Comparison of ENCODE assay signal across 23 mouse cellular contexts in genomic region chr12:31282241-31282640, GRCm38 (mm10). TPM values are rescaled to one million over a fixed set of nuclear protein-coding genes. Genes with fewer than 3 reads are reported as not detected.
DNase-seq lines count a peak whose midpoint lies in the region; ATAC-seq and TF ChIP-seq lines count a peak whose summit lies in the region.
"Had no signal": no experiment of that assay in that cellular context is flagged by ENCODE, and none has a peak within 500 bp of the region (broad histone marks: within the 10 kb centered on the region; RNA-seq: fewer than 3 reads in every experiment).

No protein-coding gene starts in this region.

- TF ChIP-seq POLR2A in kidney, adult 2 months (IDR thresholded peaks at IDR 0.05; ENCODE audit: low read depth, low read length): no peak

- H3K27me3 ChIP-seq in kidney, adult 2 months (replicated peaks; ENCODE audit: control insufficient read depth, insufficient read depth, low read length): no peaks in the 10 kb centered on the region
- no peaks in the 10 kb centered on the region for H3K27me3 ChIP-seq in kidney, embryonic 16.5 days (ENCODE audit: insufficient read depth, low read length)
- H3K27me3 ChIP-seq in midbrain, embryonic 11.5 days (ENCODE audit: control insufficient read depth, insufficient read depth, low read length): no peaks in the 10 kb centered on the region
- H3K27me3 ChIP-seq in midbrain, embryonic 14.5 days (ENCODE audit: control insufficient read depth, insufficient read depth, low read length): no peaks in the 10 kb centered on the region
- H3K27me3 ChIP-seq: forebrain, embryonic 13.5 days; heart, embryonic 12.5 days; hindbrain, embryonic 12.5 days had no signal

- no peak overlapping the region for H3K4me3 ChIP-seq in kidney, adult 2 months (ENCODE audit: insufficient read depth, low read depth, low read length)
- H3K4me3 ChIP-seq in kidney, embryonic 16.5 days (ENCODE audit: low read length): no peak overlapping the region
- H3K4me3 ChIP-seq in midbrain, embryonic 11.5 days (ENCODE audit: low read depth, low read length): no peak overlapping the region
- no peak overlapping the region for H3K4me3 ChIP-seq in midbrain, embryonic 14.5 days (replicated peaks; ENCODE audit: low read depth, low read length)
- H3K4me3 ChIP-seq: embryonic facial prominence, embryonic 10.5 days; forebrain, embryonic 13.5 days; heart, adult 2 months; heart, embryonic 12.5 days; hindbrain, embryonic 12.5 days had no signal

- H3K9ac ChIP-seq in kidney, embryonic 16.5 days (replicated peaks; ENCODE audit: low read length): no peak overlapping the region
- no peak overlapping the region for H3K9ac ChIP-seq in midbrain, embryonic 11.5 days (ENCODE audit: low read length)
- H3K9ac ChIP-seq in midbrain, embryonic 14.5 days (replicated peaks; ENCODE audit: low read length): no peak overlapping the region
- H3K9ac ChIP-seq: forebrain, embryonic 13.5 days; forebrain, postnatal 0 days; heart, embryonic 12.5 days; hindbrain, embryonic 12.5 days had no signal

- 48% methylated on average over 5 of the region's 5 CpGs for WGBS in kidney, adult 2 months
- 74% methylated on average over 5 of the region's 5 CpGs for WGBS in kidney, embryonic 16.5 days
- WGBS in midbrain, embryonic 11.5 days: 84% methylated on average over 5 of the region's 5 CpGs
- 89% methylated on average over 5 of the region's 5 CpGs for WGBS in midbrain, embryonic 14.5 days

- TF ChIP-seq CTCF in kidney, adult 2 months (conservative IDR thresholded peaks at IDR 0.05; ENCODE audit: insufficient read depth, insufficient read length, low read depth, low read length): no peak

- peaks cover 9% of the 10 kb centered on the region for H3K36me3 ChIP-seq in kidney, adult 2 months (ENCODE audit: control insufficient read depth, insufficient read depth, low read length)
- H3K36me3 ChIP-seq in kidney, embryonic 16.5 days (ENCODE audit: insufficient read depth, low read length): peaks cover 85% of the 10 kb centered on the region
- H3K36me3 ChIP-seq in midbrain, embryonic 11.5 days (ENCODE audit: control insufficient read depth, insufficient read depth, low read length): no peaks in the 10 kb centered on the region
- H3K36me3 ChIP-seq in midbrain, embryonic 14.5 days (ENCODE audit: control insufficient read depth, insufficient read depth, low read length): no peaks in the 10 kb centered on the region

- ATAC-seq in kidney, embryonic 16.5 days (ENCODE audit: low FRiP score, low TSS enrichment): no peak
- no peak for ATAC-seq in midbrain, embryonic 11.5 days (ENCODE audit: low FRiP score)
- no peak for ATAC-seq in midbrain, embryonic 14.5 days (ENCODE audit: low FRiP score, low TSS enrichment)
- ATAC-seq: forebrain, embryonic 13.5 days; forebrain, postnatal 0 days; hindbrain, embryonic 16.5 days; inflammation-experienced regulatory T-cells, adult 6 months had no signal

- peak; percentile 39 to 51 for DNase-seq in adrenal gland, postnatal 36 days
- DNase-seq in adrenal gland, postnatal 25 days: no peak
- peak; percentile 82 for DNase-seq in kidney, adult 2 months
- peak; percentile 67 for DNase-seq in midbrain, embryonic 11.5 days (ENCODE audit: low spot score, missing footprints)
- DNase-seq in midbrain, embryonic 14.5 days: no peak
- DNase-seq: cerebellum, adult 2 months; cerebellum, postnatal 10 days; forebrain, postnatal 0 days; gastrocnemius, postnatal 14 days; heart, adult 2 months; heart, postnatal 36 days had no signal

- peak overlapping the region; percentile 31; the same call in 1 of the 2 replicates for H3K27ac ChIP-seq in kidney, adult 2 months (ENCODE audit: insufficient read depth, low read depth, low read length)
- no peak overlapping the region for H3K27ac ChIP-seq in kidney, embryonic 16.5 days (ENCODE audit: low read length)
- H3K27ac ChIP-seq in midbrain, embryonic 11.5 days (ENCODE audit: low read depth, low read length): no peak overlapping the region
- no peak overlapping the region for H3K27ac ChIP-seq in midbrain, embryonic 14.5 days (replicated peaks; ENCODE audit: low read depth, low read length)
- H3K27ac ChIP-seq: embryonic facial prominence, embryonic 10.5 days; forebrain, embryonic 13.5 days; heart, adult 2 months; hindbrain, embryonic 12.5 days had no signal

- H3K4me2 ChIP-seq in kidney, embryonic 16.5 days (replicated peaks; ENCODE audit: low read depth, low read length): no peak overlapping the region
- no peak overlapping the region for H3K4me2 ChIP-seq in midbrain, embryonic 11.5 days
- no peak overlapping the region for H3K4me2 ChIP-seq in midbrain, embryonic 14.5 days (ENCODE audit: low read length)
- H3K4me2 ChIP-seq: forebrain, embryonic 13.5 days; heart, embryonic 12.5 days; hindbrain, embryonic 12.5 days had no signal

- peaks cover 24% of the 10 kb centered on the region for H3K4me1 ChIP-seq in kidney, adult 2 months (ENCODE audit: control insufficient read depth, insufficient read depth, low read length)
- peaks cover 9% of the 10 kb centered on the region for H3K4me1 ChIP-seq in kidney, embryonic 16.5 days (ENCODE audit: insufficient read depth, low read length)
- no peaks in the 10 kb centered on the region for H3K4me1 ChIP-seq in midbrain, embryonic 11.5 days (ENCODE audit: control insufficient read depth, insufficient read depth, low read length)
- H3K4me1 ChIP-seq in midbrain, embryonic 14.5 days (ENCODE audit: control insufficient read depth, insufficient read depth, low read length): peaks cover 6% of the 10 kb centered on the region; the same call in 1 of the 2 replicates
- H3K4me1 ChIP-seq: hindbrain, embryonic 12.5 days had no signal

- H3K9me3 ChIP-seq in kidney, embryonic 16.5 days (ENCODE audit: low read length): no peaks in the 10 kb centered on the region
- no peaks in the 10 kb centered on the region for H3K9me3 ChIP-seq in midbrain, embryonic 11.5 days (ENCODE audit: control insufficient read depth, low read length)
- H3K9me3 ChIP-seq in midbrain, embryonic 14.5 days (ENCODE audit: control insufficient read depth, low read length): no peaks in the 10 kb centered on the region
- H3K9me3 ChIP-seq: embryonic facial prominence, embryonic 10.5 days; forebrain, embryonic 13.5 days; heart, embryonic 12.5 days; hindbrain, embryonic 12.5 days had no signal

RNA-seq across cellular contexts. Expression of gene Lamb1, which starts 17.2 kb away (rescaled TPM):
- total RNA-seq in adrenal gland, postnatal 36 days (2021): 100 to 1,000 TPM; 121 to 201 TPM
- total RNA-seq in adrenal gland, postnatal 25 days (2021): 133 and 138 TPM in 2 replicates
- 41.0 and 46.5 TPM in 2 replicates for polyA plus RNA-seq in kidney, adult 2 months (2012; rRNA removed)
- polyA plus RNA-seq in kidney, embryonic 16.5 days (2015; fragmentation: Nextera tagmentation; extraction: Ambion mirVana): 174 and 175 TPM in 2 replicates
- 17.3 and 18.5 TPM in 2 replicates for polyA plus RNA-seq in midbrain, embryonic 11.5 days (2014; fragmentation: Nextera tagmentation; extraction: Ambion mirVana)
- polyA plus RNA-seq in midbrain, embryonic 14.5 days (2014; fragmentation: Nextera tagmentation; extraction: Ambion mirVana): 3.9 and 16.7 TPM in 2 replicates
- polyA plus RNA-seq: inflammation-experienced regulatory T-cells, adult 6 months had no signal

RNA-seq across cellular contexts. Expression of gene Gm6993, which starts 41.7 kb away (rescaled TPM):
- total RNA-seq in adrenal gland, postnatal 36 days (2021): not detected
- not detected in 2 replicates for total RNA-seq in adrenal gland, postnatal 25 days (2021)
- not detected in 2 replicates for polyA plus RNA-seq in kidney, adult 2 months (2012; rRNA removed)
- not detected in 2 replicates for polyA plus RNA-seq in kidney, embryonic 16.5 days (2015; fragmentation: Nextera tagmentation; extraction: Ambion mirVana)
- not detected in 2 replicates for polyA plus RNA-seq in midbrain, embryonic 11.5 days (2014; fragmentation: Nextera tagmentation; extraction: Ambion mirVana)
- not detected in 2 replicates for polyA plus RNA-seq in midbrain, embryonic 14.5 days (2014; fragmentation: Nextera tagmentation; extraction: Ambion mirVana)
- total RNA-seq: ES-E14; forebrain, postnatal 0 days; gastrocnemius, adult 18-20 months; gastrocnemius, postnatal 14 days; heart, adult 2 months; heart, postnatal 36 days had no signal
- polyA plus RNA-seq: cerebellum, adult 2 months; embryonic facial prominence, embryonic 10.5 days; embryonic facial prominence, embryonic 14.5 days; forebrain, embryonic 13.5 days; forebrain, postnatal 0 days; gonadal fat pad, adult 2 months; heart, adult 2 months; heart, embryonic 12.5 days; heart, embryonic 16.5 days; hindbrain, embryonic 12.5 days; hindbrain, embryonic 16.5 days; inflammation-experienced regulatory T-cells, adult 6 months had no signal

Comparison
In these comparisons a context has a peak if more than half of its experiments do, and no peak if none do; other contexts are left out.
1. DNase-seq: peak in adrenal gland, postnatal 36 days (2 of 2), kidney, adult 2 months (single experiment) and midbrain, embryonic 11.5 days (single experiment); none in adrenal gland, postnatal 25 days (single experiment) and midbrain, embryonic 14.5 days (single experiment).